Mouse (Mus musculus) limb, embryonic 12.5 days (tissue): Measurements from ENCODE around the gene Arl10. TPM values are rescaled to one million over a fixed set of nuclear protein-coding genes. Genes with fewer than 3 reads are reported as not detected.

Experiments used
- ATAC-seq: fragments of 200-750 bp; cut with Nextera tagmentation; 2 replicates; pipeline ENCODE4 v1.8.0; 2017; ENCODE audit warnings: low read depth, moderate TSS enrichment; ENCODE audit not compliant: insufficient number of reproducible peaks, insufficient read depth, low FRiP score, low TSS enrichment
- H3K27ac ChIP-seq: fragments of 300-500 bp; sonication (generic); 2 replicates; pipeline ENCODE4 v1.5.1; 2016; ENCODE audit warnings: mild to moderate bottlenecking, moderate library complexity
- H3K27me3 ChIP-seq: fragments of 300-500 bp; sonication (generic); 2 replicates; pipeline ENCODE4 v1.6.1; 2016; ENCODE audit warnings: mild to moderate bottlenecking, moderate library complexity
- H3K36me3 ChIP-seq: fragments of 300-500 bp; sonication (generic); 2 replicates; pipeline ENCODE4 v1.6.1; 2016; ENCODE audit warnings: mild to moderate bottlenecking, moderate library complexity
- H3K4me1 ChIP-seq: fragments of 300-500 bp; sonication (generic); replicated peaks from 2 replicates; pipeline ENCODE4 v1.6.1; 2016
- H3K4me2 ChIP-seq: fragments of 300-500 bp; sonication (generic); 2 replicates; pipeline ENCODE4 v1.6.1; 2016; ENCODE audit warnings: mild to moderate bottlenecking, moderate library complexity
- H3K4me3 ChIP-seq: fragments of 300-500 bp; sonication (generic); replicated peaks from 2 replicates; pipeline ENCODE4 v1.5.1; 2016; ENCODE audit warnings: mild to moderate bottlenecking
- H3K9ac ChIP-seq: fragments of 300-500 bp; sonication (generic); replicated peaks from 2 replicates; pipeline ENCODE4 v1.6.1; 2016; ENCODE audit warnings: mild to moderate bottlenecking, moderate library complexity
- H3K9me3 ChIP-seq: fragments of 300-500 bp; sonication (generic); 2 replicates; pipeline ENCODE4 v1.6.1; 2016; ENCODE audit warnings: mild to moderate bottlenecking, moderate library complexity
- WGBS: fragments of 180-500 bp; shearing (Covaris S2); methylation state at CpG from one replicate; pipeline ENCODE4 v1.1.7; 2016; 5-methylcytosine and 5-hydroxymethylcytosine counted together
- microRNA-seq: library from miRNA; unstranded; fragments of <30 nt; microRNA quantifications from one replicate; pipeline ENCODE4, GENCODE M21; 2017
- polyA plus RNA-seq: library from polyadenylated mRNA; unstranded; fragments of >200 nt; fragmentation: Nextera tagmentation; extraction: Ambion mirVana; gene quantifications from 2 replicates; pipeline ENCODE4 v1.2.1, GENCODE M21; 2016

Gene Arl10
- polyA plus RNA-seq, 1 experiment from 2014 or later, result 38.8 TPM

DNA sequence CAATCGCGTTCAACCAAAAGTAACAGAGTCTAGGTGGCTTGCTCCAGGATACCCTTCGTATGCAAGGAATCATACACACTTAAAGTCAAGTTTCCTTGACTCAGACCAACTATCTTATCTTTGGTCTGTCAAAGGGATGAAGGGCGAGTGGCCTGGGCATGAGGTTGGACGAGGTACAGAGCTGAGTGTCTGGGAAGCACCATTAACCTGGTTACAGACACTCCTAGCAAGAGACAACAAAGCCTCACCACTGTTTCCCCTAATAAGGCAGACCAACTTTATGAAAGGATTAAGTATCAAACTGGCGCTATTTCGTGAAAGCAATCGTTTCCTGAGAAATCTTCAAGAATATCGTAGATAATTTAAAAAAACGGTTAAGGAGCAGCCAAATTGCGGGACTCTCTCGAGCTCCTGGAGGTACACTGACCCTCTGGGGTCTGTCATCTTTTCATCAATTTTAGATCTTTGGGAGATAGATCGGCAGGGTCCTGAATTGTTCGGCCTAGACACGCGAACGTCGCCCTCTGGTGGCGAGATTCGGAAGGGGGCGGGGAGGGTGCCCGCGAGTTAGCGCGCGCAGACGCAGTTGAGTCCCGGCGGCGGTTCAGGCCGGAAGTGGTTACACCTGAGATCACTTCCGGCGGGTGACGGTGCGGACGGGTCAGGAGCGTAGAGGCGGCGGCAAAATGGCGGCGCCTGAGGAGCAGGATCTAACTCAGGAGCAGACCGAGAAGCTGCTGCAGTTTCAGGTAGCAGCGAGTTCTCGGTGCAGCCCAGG, 46.5 kb downstream of the Arl10 start, which contains the start of gene Faf2:
Gene Faf2, plus strand, starts transcription at position 630 of the 778 bp plus-strand sequence.
- Histone ChIP-seq H3K4me2 (peak within 1 kb of the TSS; percentile 89), H3K27ac (peak within 1 kb of the TSS; percentile 82), H3K4me3 (peak within 1 kb of the TSS; percentile 92), H3K27me3 (no peaks in the 10 kb centered on the region), H3K36me3 (peaks cover 13% of the 10 kb centered on the region; the same call in 1 of the 2 replicates), H3K9me3 (no peaks in the 10 kb centered on the region), H3K4me1 (peaks cover 12% of the 10 kb centered on the region), H3K9ac (peak within 1 kb of the TSS; percentile 89)
- peak; percentile 94 for ATAC-seq
- WGBS, result 11% methylated on average over 44 of the region's 44 CpGs

DNA sequence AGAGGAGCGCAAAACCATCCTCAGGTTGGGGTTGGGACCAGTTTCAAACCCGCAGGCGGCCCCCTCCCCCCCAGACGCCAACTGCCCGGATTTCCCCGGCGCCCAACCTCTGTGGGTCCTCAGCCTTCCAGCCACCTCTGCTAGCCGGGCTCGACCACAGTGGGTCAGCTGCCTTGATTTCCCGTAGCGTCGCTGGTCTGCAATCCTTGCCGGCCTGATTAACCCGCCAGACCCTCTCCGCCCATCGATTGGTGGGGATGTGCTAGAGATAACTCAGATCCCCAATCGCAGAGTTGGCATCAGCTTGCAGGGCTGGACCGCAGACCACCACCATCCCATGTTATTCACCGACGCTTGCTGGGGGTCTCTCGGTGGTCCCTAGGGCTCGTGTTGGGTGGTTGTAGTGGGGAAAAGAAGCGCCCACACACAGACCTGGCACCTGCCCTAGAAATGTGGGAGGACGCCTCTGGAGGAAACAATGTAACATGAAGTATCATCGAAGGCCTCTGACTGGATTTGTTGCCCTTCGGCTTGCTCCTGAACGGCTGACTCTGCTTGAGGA, 47.2 kb downstream of the Arl10 start:
- H3K4me1 ChIP-seq, result peaks cover 12% of the 10 kb centered on the region
- H3K4me2 ChIP-seq, result peak overlapping the region; percentile 89
- H3K27me3 ChIP-seq, result no peaks in the 10 kb centered on the region
- peak overlapping the region; percentile 89 for H3K9ac ChIP-seq
- peak overlapping the region; percentile 82 for H3K27ac ChIP-seq
- peak overlapping the region; percentile 92 for H3K4me3 ChIP-seq
- H3K36me3 ChIP-seq, result peaks cover 13% of the 10 kb centered on the region; the same call in 1 of the 2 replicates
- ATAC-seq, result peak; percentile 55
- WGBS, result 1% methylated on average over 27 of the region's 27 CpGs
- no peaks in the 10 kb centered on the region for H3K9me3 ChIP-seq

DNA sequence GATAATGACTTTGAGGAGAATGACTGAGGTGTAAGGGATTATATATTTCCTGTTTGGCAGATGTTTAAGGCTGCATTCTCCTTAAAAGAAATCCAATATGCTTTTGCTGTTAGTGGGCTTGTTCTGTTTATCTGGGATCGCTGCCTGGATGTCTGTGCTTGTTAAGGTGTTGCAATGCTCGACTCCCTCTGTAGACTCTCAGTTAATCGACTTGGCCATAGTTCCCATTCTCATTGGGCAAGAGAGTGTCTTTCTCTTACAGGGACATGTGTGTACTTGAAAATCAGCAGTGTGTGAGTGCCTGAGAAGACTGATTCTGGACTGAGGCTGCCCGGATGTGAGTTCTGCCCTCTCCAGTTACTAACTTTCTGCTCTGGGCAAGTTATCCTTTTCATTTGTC, 54.3 kb downstream of the Arl10 start:
- no peaks in the 10 kb centered on the region for H3K27me3 ChIP-seq
- peaks cover 39% of the 10 kb centered on the region for H3K36me3 ChIP-seq
- no peak overlapping the region for H3K9ac ChIP-seq
- H3K27ac ChIP-seq, result no peak overlapping the region
- no peak overlapping the region for H3K4me3 ChIP-seq
- H3K9me3 ChIP-seq, result no peaks in the 10 kb centered on the region
- WGBS, result 85% methylated on average over 4 of the region's 4 CpGs
- no peak for ATAC-seq
- H3K4me2 ChIP-seq, result no peak overlapping the region
- no peaks in the 10 kb centered on the region; the same call in 1 of the 2 replicates for H3K4me1 ChIP-seq

Small RNAs within 50 kb of the gene (microRNA-seq; reads per million reads assigned to microRNA genes)
- gene Gm24195, result not detected

Other genes with a start within 250 kb of the Arl10 start
- gene Cplx2, start 203.7 kb upstream of the Arl10 start, polyA plus RNA-seq, result 3.0 and 3.1 TPM in 2 replicates
- gene Thoc3, start 106.2 kb upstream of the Arl10 start, polyA plus RNA-seq, result 145 and 151 TPM in 2 replicates
- gene Simc1, start 71.2 kb upstream of the Arl10 start, polyA plus RNA-seq, result 18.5 and 19.9 TPM in 2 replicates
- 151 and 155 TPM in 2 replicates for gene 4833439L19Rik, start 9.6 kb upstream of the Arl10 start, polyA plus RNA-seq
- gene Nop16, start 15.1 kb downstream of the Arl10 start, polyA plus RNA-seq, result 87.5 and 90.1 TPM in 2 replicates
- gene Higd2a, start 15.2 kb downstream of the Arl10 start, polyA plus RNA-seq, result 168 and 173 TPM in 2 replicates
- 17.2 and 18.2 TPM in 2 replicates for gene Cltb, start 36.3 kb downstream of the Arl10 start, polyA plus RNA-seq
- 88.8 and 94.4 TPM in 2 replicates for gene Faf2, start 46.8 kb downstream of the Arl10 start, polyA plus RNA-seq
- gene Rnf44, start 118.9 kb downstream of the Arl10 start, polyA plus RNA-seq, result 70.0 and 71.8 TPM in 2 replicates
- gene Cdhr2, start 126.4 kb downstream of the Arl10 start, polyA plus RNA-seq, result 0.05 and 0.08 TPM in 2 replicates
- gene Gprin1, start 174.9 kb downstream of the Arl10 start, polyA plus RNA-seq, result 0.45 and 0.51 TPM in 2 replicates
- not detected in 2 replicates for gene Sncb, start 191.6 kb downstream of the Arl10 start, polyA plus RNA-seq
- not detected in 2 replicates for gene Eif4e1b, start 209.0 kb downstream of the Arl10 start, polyA plus RNA-seq
- gene Tspan17, start 214.4 kb downstream of the Arl10 start, polyA plus RNA-seq, result 3.8 and 4.1 TPM in 2 replicates